Mouse (Mus musculus): Measurements from ENCODE around the gene Ppp3r2. TPM values are rescaled to one million over a fixed set of nuclear protein-coding genes. Genes with fewer than 3 reads are reported as not detected.

Ppp3r2 gene
- not detected for total RNA-seq (2023)

DNA sequence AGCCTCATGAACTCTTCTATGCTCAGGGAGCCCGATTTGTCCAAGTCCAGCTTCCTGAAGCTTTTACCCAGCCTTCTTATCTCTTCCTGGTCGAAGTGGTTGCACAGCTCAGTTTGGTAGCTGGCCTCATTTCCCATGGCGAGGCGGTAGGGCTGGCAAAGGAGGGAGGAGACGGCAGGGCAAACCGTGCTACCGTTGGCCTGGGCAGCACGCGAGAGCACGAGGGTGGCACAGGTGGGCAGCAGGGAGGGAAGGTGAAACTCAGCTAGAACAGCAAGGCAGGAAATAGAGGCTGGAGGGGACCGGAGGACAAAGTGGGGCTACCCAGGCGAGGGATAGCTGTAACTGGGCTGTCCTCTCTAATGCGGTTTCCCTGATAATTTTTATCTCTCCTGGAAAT, at the start of gene Ppp3r2:
TSS of gene Ppp3r2 (minus strand) at position 213 of the 400 bp plus-strand sequence.

DNA sequence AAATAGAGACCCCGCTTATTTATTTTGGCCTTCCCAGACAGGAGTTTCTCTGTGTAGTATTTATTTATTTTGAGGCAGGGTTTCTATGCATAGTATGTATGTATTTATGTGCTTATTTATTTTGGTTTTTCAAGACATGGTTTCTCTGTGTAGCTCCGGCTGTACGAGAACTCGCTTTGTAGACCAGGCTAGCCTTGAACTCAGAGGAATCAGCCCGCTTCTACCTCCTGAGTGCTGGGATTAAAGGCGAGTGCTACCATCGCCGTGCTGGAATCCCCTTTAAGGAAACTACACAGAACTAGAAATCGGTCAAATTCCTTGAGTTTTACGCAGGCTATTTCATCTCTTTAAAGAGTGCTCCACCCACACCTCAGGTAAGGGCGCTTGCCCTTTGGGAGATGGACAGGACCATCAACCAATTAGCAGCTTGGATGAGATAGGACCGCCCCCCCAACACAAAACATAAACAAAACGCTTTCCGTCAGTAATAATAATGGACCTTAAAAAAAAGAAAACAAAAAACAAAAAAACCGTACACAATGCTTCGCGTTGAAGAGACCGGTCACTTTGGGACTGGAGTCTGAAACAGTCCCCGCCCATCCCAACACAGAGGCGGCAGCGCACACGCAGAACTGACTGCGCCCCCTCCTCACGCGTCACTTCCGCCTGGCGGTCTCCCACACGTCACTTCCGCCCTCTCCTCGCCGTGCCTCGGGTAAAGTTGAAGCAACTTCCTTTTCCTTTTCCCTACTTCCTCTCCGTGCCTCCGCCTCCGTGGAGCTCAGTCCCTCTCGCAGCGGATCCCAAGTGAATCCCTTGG, 50.3 kb downstream of the Ppp3r2 start, which contains the start of gene Rnf20:
TSS of gene Rnf20 (plus strand) at position 688 of the 820 bp plus-strand sequence.

Other genes with a start within 250 kb of the Ppp3r2 start
- gene Acnat1, start 208.1 kb downstream of the Ppp3r2 start, total RNA-seq (2023), result not detected
- not detected for gene Baat, start 175.5 kb downstream of the Ppp3r2 start, total RNA-seq (2023)
- 1 to 10 TPM; 8.3 to 9.6 TPM for gene Mrpl50, start 160.9 kb downstream of the Ppp3r2 start, total RNA-seq (2023)
- gene Zfp189, start 160.8 kb downstream of the Ppp3r2 start, total RNA-seq (2023), result 1 to 10 TPM; 1.0 to 3.0 TPM
- gene Aldob, start 132.5 kb downstream of the Ppp3r2 start, total RNA-seq (2023), result not detected
- not detected for gene Tmem246, start 84.1 kb downstream of the Ppp3r2 start, total RNA-seq (2023)
- gene Rnf20, start 50.0 kb downstream of the Ppp3r2 start, total RNA-seq (2023), result 10 to 100 TPM; 76.3 to 77.0 TPM
- gene Grin3a, start 163.7 kb upstream of the Ppp3r2 start, total RNA-seq (2023), result not detected